Mouse (Mus musculus) hindbrain, embryonic 11.5 days (tissue): ENCODE results near the gene Cxcl14. TPM values are rescaled to one million over a fixed set of nuclear protein-coding genes. Genes with fewer than 3 reads are reported as not detected.

Experiments
- ATAC-seq: fragments of 200-750 bp; cut with Nextera tagmentation; 2 replicates; pipeline ENCODE4 v1.8.0; 2017; ENCODE audit warnings: mild to moderate bottlenecking, moderate TSS enrichment, moderate library complexity; ENCODE audit not compliant: low FRiP score
- DNase-seq: peaks from one replicate; pipeline ENCODE4 v3.0.0-alpha.2; 2015; ENCODE audit warnings: low spot score
- H3K27ac ChIP-seq: fragments of 300-500 bp; sonication (generic); 2 replicates; pipeline ENCODE4 v1.5.1; 2014; ENCODE audit warnings: mild to moderate bottlenecking, low read depth, low read length
- H3K27me3 ChIP-seq: fragments of 300-500 bp; sonication (generic); 2 replicates; pipeline ENCODE4 v1.6.1; 2014; ENCODE audit warnings: mild to moderate bottlenecking, low read length, moderate library complexity, mixed read lengths; ENCODE audit not compliant: control insufficient read depth, insufficient read depth
- H3K36me3 ChIP-seq: fragments of 300-500 bp; sonication (generic); 2 replicates; pipeline ENCODE4 v1.6.1; 2014; ENCODE audit warnings: mild to moderate bottlenecking, low read length, moderate library complexity, mixed read lengths; ENCODE audit not compliant: control insufficient read depth, insufficient read depth
- H3K4me1 ChIP-seq: fragments of 300-500 bp; sonication (generic); replicated peaks from 2 replicates; pipeline ENCODE4 v1.6.1; 2014; ENCODE audit warnings: low read length, mixed read lengths; ENCODE audit not compliant: control insufficient read depth, insufficient read depth
- H3K4me2 ChIP-seq: fragments of 300-500 bp; sonication (generic); replicated peaks from 2 replicates; pipeline ENCODE4 v1.6.1; 2014; ENCODE audit warnings: mild to moderate bottlenecking, low read depth, low read length
- H3K4me3 ChIP-seq: fragments of 300-500 bp; sonication (generic); 2 replicates; pipeline ENCODE4 v1.5.1; 2014; ENCODE audit warnings: low read depth, low read length
- H3K9ac ChIP-seq: fragments of 300-500 bp; sonication (generic); 2 replicates; pipeline ENCODE4 v1.6.1; 2014; ENCODE audit warnings: low read depth, low read length
- H3K9me3 ChIP-seq: fragments of 300-500 bp; sonication (generic); 2 replicates; pipeline ENCODE4 v1.6.1; 2016; ENCODE audit warnings: low read length; ENCODE audit not compliant: control insufficient read depth
- WGBS: fragments of 180-500 bp; shearing (Covaris S2); extraction: QIAGEN DNeasy Blood & Tissue Kit; methylation state at CpG from one replicate; pipeline ENCODE4 v1.1.7; 2014; 5-methylcytosine and 5-hydroxymethylcytosine counted together
- polyA plus RNA-seq: library from polyadenylated mRNA; unstranded; fragments of >200 nt; fragmentation: Nextera tagmentation; extraction: Ambion mirVana; gene quantifications from 2 replicates; pipeline ENCODE4 v1.2.1, GENCODE M21; 2014

Gene Cxcl14
- polyA plus RNA-seq, 1 experiment from 2014 or later = 23.4 TPM

DNA sequence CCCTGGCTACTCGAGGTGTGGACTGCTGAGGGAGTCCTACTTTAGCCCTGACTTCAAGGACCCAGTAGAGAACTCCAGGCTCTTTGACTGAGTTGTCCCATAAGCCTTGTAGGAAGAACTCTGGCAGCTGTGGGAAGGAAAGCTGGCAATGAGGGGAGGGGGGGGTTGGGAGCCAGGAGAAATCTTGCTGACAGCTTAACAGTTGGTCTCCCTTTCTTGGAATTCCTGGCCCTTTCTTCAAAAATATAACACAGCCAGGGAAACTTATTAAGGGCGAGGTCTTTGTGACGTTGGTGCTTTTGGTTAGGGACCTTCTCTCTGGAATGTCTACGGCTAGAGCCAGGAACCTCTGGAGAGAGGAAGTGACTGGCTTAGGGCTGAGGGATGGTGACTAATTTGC, 8.1 kb upstream of the Cxcl14 start:
- Histone ChIP-seq H3K36me3 (no peaks in the 10 kb centered on the region), H3K27ac (no peak overlapping the region), H3K4me3 (no peak overlapping the region), H3K4me1 (no peaks in the 10 kb centered on the region), H3K9me3 (no peaks in the 10 kb centered on the region), H3K27me3 (no peaks in the 10 kb centered on the region), H3K4me2 (no peak overlapping the region), H3K9ac (no peak overlapping the region)
- DNase-seq (no peak), ATAC-seq (no peak)
- 56% methylated on average over 4 of the region's 4 CpGs for WGBS

DNA sequence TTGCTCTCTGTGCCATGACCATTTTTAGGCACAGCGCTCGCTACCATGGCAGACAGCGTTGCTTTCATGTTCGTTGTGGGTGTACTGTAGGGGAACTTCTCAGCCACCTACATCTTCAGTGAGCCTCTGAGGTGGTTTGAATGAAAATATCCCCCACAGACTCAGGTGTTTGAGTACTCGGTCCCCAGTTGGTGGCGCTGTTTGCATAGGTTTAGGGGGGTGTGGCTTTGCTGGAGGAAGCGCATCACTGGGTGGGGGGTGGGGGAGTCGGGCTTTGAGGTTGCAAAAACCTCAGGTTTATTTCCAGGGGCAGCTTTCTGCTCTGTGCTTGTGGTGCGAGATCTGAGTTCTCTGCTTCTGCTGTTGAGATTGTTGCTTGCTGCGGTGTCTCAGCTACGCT, 3.0 kb upstream of the Cxcl14 start:
- H3K4me2 ChIP-seq = no peak overlapping the region
- WGBS = 91% methylated on average over 11 of the region's 11 CpGs
- ATAC-seq (no peak), DNase-seq (no peak)
- no peak overlapping the region for H3K27ac ChIP-seq
- H3K4me1 ChIP-seq = peaks cover 6% of the 10 kb centered on the region; the same call in 1 of the 2 replicates
- H3K9ac ChIP-seq = no peak overlapping the region
- no peak overlapping the region for H3K4me3 ChIP-seq
- H3K27me3 ChIP-seq = peaks cover 33% of the 10 kb centered on the region
- H3K9me3 ChIP-seq = no peaks in the 10 kb centered on the region
- H3K36me3 ChIP-seq = no peaks in the 10 kb centered on the region

- Histone ChIP-seq H3K27ac (no peak overlapping the region), H3K9me3 (no peaks in the 10 kb centered on the region), H3K9ac (no peak overlapping the region), H3K27me3 (peaks cover 50% of the 10 kb centered on the region), H3K36me3 (no peaks in the 10 kb centered on the region), H3K4me1 (peaks cover 6% of the 10 kb centered on the region; the same call in 1 of the 2 replicates), H3K4me3 (peak overlapping the region; percentile 48), H3K4me2 (peak overlapping the region; percentile 86)
- ATAC-seq (no peak), DNase-seq (no peak)
- 5% methylated on average over 8 of the region's 8 CpGs for WGBS
Measured at GRCm38 (mm10) chr13:56296659-56297020, 289 bp upstream of the Cxcl14 start.

DNA sequence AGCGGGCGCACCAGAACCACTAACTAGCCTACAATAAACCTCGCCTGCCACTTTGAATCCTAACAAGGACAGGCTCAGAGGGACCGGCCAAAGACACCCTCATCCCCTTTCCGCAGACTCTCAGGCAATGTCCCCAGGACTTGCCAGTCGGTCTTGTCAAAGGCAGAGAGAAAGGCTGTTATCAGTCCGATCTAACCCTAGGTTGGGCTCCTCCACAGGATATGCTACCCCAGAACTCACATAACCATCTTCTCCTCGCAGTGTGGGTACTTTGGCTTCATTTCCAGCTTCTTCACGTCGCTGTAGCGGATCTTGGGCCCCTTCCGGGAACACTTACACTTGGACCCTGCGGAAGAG, 787 bp downstream of the Cxcl14 start:
- DNase-seq (peak; percentile 61), ATAC-seq (no peak)
- Histone ChIP-seq H3K9me3 (no peaks in the 10 kb centered on the region), H3K4me2 (peak overlapping the region; percentile 86), H3K27me3 (peaks cover 50% of the 10 kb centered on the region), H3K9ac (peak overlapping the region; percentile 59), H3K4me1 (peaks cover 6% of the 10 kb centered on the region; the same call in 1 of the 2 replicates), H3K36me3 (no peaks in the 10 kb centered on the region), H3K27ac (no peak overlapping the region), H3K4me3 (peak overlapping the region; percentile 48)
- WGBS = 4% methylated on average over 13 of the region's 13 CpGs

DNA sequence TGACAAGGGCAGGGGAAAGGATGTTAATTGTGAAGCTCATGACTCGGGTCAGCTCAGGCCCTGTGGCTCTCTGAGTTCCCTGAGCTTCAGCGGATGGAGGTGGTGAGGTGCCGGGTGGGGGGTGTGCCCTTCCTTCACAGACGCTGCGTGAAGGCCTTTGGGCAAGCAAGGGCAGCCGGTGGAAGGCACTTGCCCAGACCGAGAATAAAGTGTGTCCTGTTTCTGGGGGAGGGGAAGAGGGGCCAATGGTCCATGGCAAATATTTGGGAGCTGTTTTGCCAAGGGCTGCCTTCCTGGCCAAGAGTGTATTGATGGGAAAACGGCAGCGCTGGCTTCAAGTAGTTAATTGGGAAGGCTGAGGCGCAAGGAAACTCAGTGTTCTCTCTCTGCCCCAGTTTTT, 1.4 kb downstream of the Cxcl14 start:
- Histone ChIP-seq H3K36me3 (no peaks in the 10 kb centered on the region), H3K27ac (no peak overlapping the region), H3K4me2 (peak overlapping the region; percentile 86), H3K9ac (no peak overlapping the region), H3K4me1 (peaks cover 6% of the 10 kb centered on the region; the same call in 1 of the 2 replicates), H3K9me3 (0 out of 2 replicates have a peak, but pooled peaks cover 3% of the 10 kb centered on the region), H3K4me3 (peak overlapping the region; percentile 48; the same call in 1 of the 2 replicates), H3K27me3 (peaks cover 50% of the 10 kb centered on the region)
- ATAC-seq (no peak), DNase-seq (peak; percentile 35)
- 2% methylated on average over 10 of the region's 10 CpGs for WGBS

DNA sequence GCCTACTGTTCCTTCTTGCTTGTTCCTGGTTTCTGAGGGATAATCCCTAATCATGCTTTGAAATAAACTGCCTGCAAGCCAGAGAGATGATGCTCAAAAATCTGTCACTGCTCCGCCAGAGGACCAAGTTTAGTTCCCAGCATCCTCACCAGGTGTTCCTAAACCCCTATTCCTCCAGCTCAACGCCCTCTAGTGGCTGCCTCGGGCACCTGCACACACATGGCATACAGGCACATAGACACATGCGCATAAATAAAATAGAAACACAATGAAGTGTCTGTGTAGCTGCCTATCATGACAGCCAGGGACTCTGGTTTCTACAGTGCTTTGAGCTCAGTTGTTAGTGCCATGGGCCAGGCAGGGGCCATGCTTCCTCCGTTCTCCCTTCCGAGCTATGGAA, 6.4 kb downstream of the Cxcl14 start:
- Histone ChIP-seq H3K27me3 (peaks cover 23% of the 10 kb centered on the region), H3K4me1 (0 out of 2 replicates have a peak, but pooled peaks cover 4% of the 10 kb centered on the region), H3K4me3 (no peak overlapping the region), H3K4me2 (no peak overlapping the region), H3K9ac (no peak overlapping the region), H3K36me3 (no peaks in the 10 kb centered on the region), H3K27ac (no peak overlapping the region), H3K9me3 (0 out of 2 replicates have a peak, but pooled peaks cover 3% of the 10 kb centered on the region)
- WGBS = 80% methylated on average over 6 of the region's 6 CpGs
- DNase-seq (no peak), ATAC-seq (no peak)

DNA sequence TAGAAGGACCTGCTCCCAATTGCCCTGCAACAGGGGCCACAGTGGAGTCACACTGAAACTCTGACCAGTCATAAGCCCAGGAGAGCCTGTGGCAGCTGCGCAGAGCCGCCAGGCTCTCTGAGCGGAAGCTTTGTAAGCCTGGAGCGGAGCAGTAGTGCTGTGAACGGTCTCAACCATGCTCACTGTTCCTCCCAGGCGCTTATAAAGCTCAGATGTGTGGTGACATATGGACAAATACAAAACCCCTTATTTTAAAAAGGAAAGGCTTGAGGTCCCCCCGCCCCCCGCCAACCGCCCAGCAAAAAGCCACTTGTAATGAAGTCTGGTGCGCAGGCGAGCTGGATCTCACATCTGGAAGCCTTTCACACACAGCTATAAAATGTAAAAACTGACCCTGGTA, 7.1 kb downstream of the Cxcl14 start:
- Histone ChIP-seq H3K4me1 (0 out of 2 replicates have a peak, but pooled peaks cover 4% of the 10 kb centered on the region), H3K4me2 (no peak overlapping the region), H3K36me3 (no peaks in the 10 kb centered on the region), H3K9ac (no peak overlapping the region), H3K9me3 (0 out of 2 replicates have a peak, but pooled peaks cover 3% of the 10 kb centered on the region), H3K4me3 (no peak overlapping the region), H3K27ac (0 out of 2 replicates have a peak overlapping the region, but pooled peaks have one; percentile 6), H3K27me3 (peaks cover 16% of the 10 kb centered on the region)
- 73% methylated on average over 11 of the region's 11 CpGs for WGBS
- DNase-seq (peak; percentile 23), ATAC-seq (no peak)

- Histone ChIP-seq H3K36me3 (no peaks in the 10 kb centered on the region), H3K9me3 (0 out of 2 replicates have a peak, but pooled peaks cover 3% of the 10 kb centered on the region), H3K4me2 (no peak overlapping the region), H3K27me3 (peaks cover 9% of the 10 kb centered on the region), H3K4me3 (no peak overlapping the region), H3K4me1 (0 out of 2 replicates have a peak, but pooled peaks cover 4% of the 10 kb centered on the region), H3K27ac (no peak overlapping the region), H3K9ac (no peak overlapping the region)
- DNase-seq (no peak), ATAC-seq (no peak)
- WGBS = 49% methylated on average over 4 of the region's 4 CpGs
Measured at GRCm38 (mm10) chr13:56288601-56289000, 7.8 kb downstream of the Cxcl14 start.

DNA sequence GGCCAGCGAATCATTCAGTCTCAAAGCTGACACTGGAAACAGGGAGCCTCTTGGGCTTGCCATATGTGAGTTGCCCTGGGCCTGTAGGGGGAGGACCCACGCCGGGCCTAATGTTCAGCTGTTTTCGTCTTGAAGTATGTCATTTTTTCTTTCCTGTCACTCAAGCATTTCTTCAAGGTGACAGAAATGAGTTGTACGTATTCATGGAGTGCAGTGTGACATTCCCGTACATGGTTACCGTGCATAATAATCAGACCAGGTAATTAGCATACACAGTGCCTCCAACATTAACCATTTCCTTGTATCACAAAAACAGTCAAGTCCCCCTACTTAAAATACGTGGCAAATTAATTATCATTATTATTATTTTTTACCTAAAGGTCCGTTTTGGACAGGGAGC, 9.3 kb downstream of the Cxcl14 start:
- DNase-seq = no peak
- no peak overlapping the region for H3K4me3 ChIP-seq

More for the DNA sequence above, 9.3 kb downstream of the Cxcl14 start:
- H3K27me3 ChIP-seq = no peaks in the 10 kb centered on the region; the same call in none of the 2 replicates
- no peak overlapping the region for H3K9ac ChIP-seq
- 0 out of 2 replicates have a peak, but pooled peaks cover 4% of the 10 kb centered on the region for H3K4me1 ChIP-seq
- H3K36me3 ChIP-seq = no peaks in the 10 kb centered on the region
- 70% methylated on average over 9 of the region's 9 CpGs for WGBS
- ATAC-seq = no peak
- 0 out of 2 replicates have a peak, but pooled peaks cover 3% of the 10 kb centered on the region for H3K9me3 ChIP-seq
- no peak overlapping the region for H3K4me2 ChIP-seq
- H3K27ac ChIP-seq = no peak overlapping the region
